Mouse (Mus musculus): ENCODE results near the gene Zfp982.
"Not testable (repeated sequence)": the region's sequence is repeated elsewhere in the genome, so short reads cannot be mapped to it uniquely, and the experiment has no call there.

DNA sequence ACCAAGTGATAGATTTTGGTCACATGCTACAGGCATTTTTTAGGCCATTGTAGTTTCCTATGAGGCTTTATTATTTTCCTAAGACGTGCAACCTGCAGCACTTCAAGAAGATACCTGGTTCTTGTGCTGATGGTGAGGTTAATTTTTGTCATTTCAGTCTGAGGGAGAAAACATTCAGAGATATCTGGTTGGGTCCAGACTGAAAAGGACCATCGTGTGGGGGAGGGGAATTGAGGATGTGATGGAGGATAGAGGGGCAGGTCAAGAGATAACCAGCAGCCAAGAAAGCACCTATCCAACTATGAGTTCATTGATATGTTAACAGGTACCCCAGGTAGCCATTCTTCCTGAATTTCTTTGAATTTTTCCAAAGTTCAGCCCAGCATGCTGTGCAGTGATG is 62.1 kb downstream of the Zfp982 start:
- TF ChIP-seq CTCF (IDR thresholded peaks at IDR 0.05; ENCODE audit: control insufficient read depth, insufficient read depth, low read length); POLR2A (IDR thresholded peaks at IDR 0.05; ENCODE audit: borderline replicate concordance, control insufficient read depth, low read depth, low read length): not testable (repeated sequence)

All from bone marrow, adult 2 months (tissue).